Mouse (Mus musculus): Measurements from ENCODE around the gene Sipa1l3.

Sipa1l3 gene

GRCm38 (mm10) chr7:29508522-29508921 lies 9.9 kb downstream of the Sipa1l3 start:
- in situ Hi-C loops (cut with MboI, MseI): no loop called here

GRCm38 (mm10) chr7:29505337-29506318 lies 12.8 kb downstream of the Sipa1l3 start:
- in situ Hi-C loops (cut with MboI, MseI): no loop called here

- in situ Hi-C loops (cut with MboI, MseI): no loop called here
Observed at GRCm38 (mm10) chr7:29504683-29505290, 13.7 kb downstream of the Sipa1l3 start.

GRCm38 (mm10) chr7:29503616-29504015 lies 14.8 kb downstream of the Sipa1l3 start:
- in situ Hi-C loops (cut with MboI, MseI): no loop called here

- in situ Hi-C loops (cut with MboI, MseI): no loop called here
Observed at GRCm38 (mm10) chr7:29501214-29501613, 17.2 kb downstream of the Sipa1l3 start.

GRCm38 (mm10) chr7:29499071-29499470 lies 19.4 kb downstream of the Sipa1l3 start:
- in situ Hi-C loops (cut with MboI, MseI): no loop called here

GRCm38 (mm10) chr7:29496953-29497590 lies 21.4 kb downstream of the Sipa1l3 start:
- in situ Hi-C loops (cut with MboI, MseI): no loop called here

GRCm38 (mm10) chr7:29496332-29496731 lies 22.1 kb downstream of the Sipa1l3 start:
- in situ Hi-C loops (cut with MboI, MseI): no loop called here

GRCm38 (mm10) chr7:29495880-29496279 lies 22.6 kb downstream of the Sipa1l3 start:
- in situ Hi-C loops (cut with MboI, MseI): no loop called here

- in situ Hi-C loops (cut with MboI, MseI): no loop called here
Observed at GRCm38 (mm10) chr7:29494854-29495253, 23.6 kb downstream of the Sipa1l3 start.

- in situ Hi-C loops (cut with MboI, MseI): no loop called here
Observed at GRCm38 (mm10) chr7:29494015-29494414, 24.4 kb downstream of the Sipa1l3 start.

GRCm38 (mm10) chr7:29492992-29493391 lies 25.4 kb downstream of the Sipa1l3 start:
- in situ Hi-C loops (cut with MboI, MseI): no loop called here

- in situ Hi-C loops (cut with MboI, MseI): no loop called here
Observed at GRCm38 (mm10) chr7:29491861-29492260, 26.6 kb downstream of the Sipa1l3 start.

- in situ Hi-C loops (cut with MboI, MseI): no loop called here
Observed at GRCm38 (mm10) chr7:29491471-29491755, 27.0 kb downstream of the Sipa1l3 start.

GRCm38 (mm10) chr7:29490704-29491470 lies 27.6 kb downstream of the Sipa1l3 start:
- in situ Hi-C loops (cut with MboI, MseI): no loop called here

- in situ Hi-C loops (cut with MboI, MseI): no loop called here
Observed at GRCm38 (mm10) chr7:29489851-29490250, 28.6 kb downstream of the Sipa1l3 start.

- in situ Hi-C loops (cut with MboI, MseI): no loop called here
Observed at GRCm38 (mm10) chr7:29489364-29489763, 29.1 kb downstream of the Sipa1l3 start.

GRCm38 (mm10) chr7:29486753-29487152 lies 31.7 kb downstream of the Sipa1l3 start:
- in situ Hi-C loops (cut with MboI, MseI): no loop called here

- in situ Hi-C loops (cut with MboI, MseI): no loop called here
Observed at GRCm38 (mm10) chr7:29485721-29486120, 32.7 kb downstream of the Sipa1l3 start.

- in situ Hi-C loops (cut with MboI, MseI): no loop called here
Observed at GRCm38 (mm10) chr7:29483556-29483955, 34.9 kb downstream of the Sipa1l3 start.

- in situ Hi-C loops (cut with MboI, MseI): no loop called here
Observed at GRCm38 (mm10) chr7:29481345-29482155, 36.9 kb downstream of the Sipa1l3 start.

Data from T-helper 1 cell (primary cell).